Mouse (Mus musculus): ENCODE measurements at regions not wholly inside any gene's neighbourhood (a gene's known extent, or its start where the extent isn't known, plus 50 kb on each side); places are given as distances from the start of the nearest gene placed in this dataset.

GRCm38 (mm10) chr2:75209790-75210583 lies 384.4 kb downstream of the Mtx2 start:
- in situ Hi-C loops (cut with MboI, MseI): no loop called here

DNA sequence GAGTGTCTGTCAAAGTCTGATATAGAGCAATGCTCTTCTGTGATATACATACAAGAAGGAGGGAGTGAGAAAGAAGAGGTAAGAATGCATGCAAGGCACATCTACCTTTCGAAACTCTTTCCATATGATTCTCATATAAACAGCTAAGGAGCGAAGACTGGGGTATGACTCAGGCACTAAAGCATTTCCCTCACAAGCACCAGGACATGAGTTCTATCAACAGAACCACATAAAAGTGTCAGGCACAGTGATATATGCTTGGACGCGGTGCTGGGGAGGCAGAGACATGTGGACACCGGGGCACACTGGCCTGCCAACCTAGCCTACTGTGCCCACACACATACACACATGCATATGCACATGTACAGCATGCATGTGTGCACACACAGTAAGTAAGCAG lies 391.3 kb downstream of the Mtx2 start:
- in situ Hi-C loops (cut with MboI, MseI): no loop called here

DNA sequence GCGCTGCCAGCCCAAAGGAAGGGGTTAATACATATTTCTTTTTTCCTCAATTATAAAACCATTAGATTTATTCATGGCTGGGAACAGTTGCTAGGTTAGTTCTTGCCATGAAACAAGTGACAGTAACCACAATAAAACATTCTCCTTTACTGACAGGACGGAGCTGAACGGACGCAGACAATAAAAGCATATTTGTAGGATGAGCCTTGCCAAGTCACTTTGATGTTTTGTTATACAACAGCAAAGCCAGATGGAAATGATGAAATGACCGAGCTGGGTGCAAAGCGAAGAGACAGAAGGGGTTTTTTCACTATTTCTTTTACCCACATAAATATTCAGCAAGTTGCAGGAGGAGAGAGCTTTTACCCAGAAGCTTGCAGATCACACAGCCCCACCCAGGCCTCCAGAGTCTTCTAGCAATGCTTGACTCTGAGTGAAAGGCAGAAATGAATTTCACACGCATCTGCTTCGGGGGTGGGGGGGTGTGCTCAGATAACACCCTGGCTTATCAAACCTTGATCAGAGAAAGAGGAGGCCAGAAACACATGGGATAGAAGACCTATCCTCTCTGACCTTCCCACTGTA lies 395.3 kb downstream of the Mtx2 start:
- in situ Hi-C loops (cut with MboI, MseI): loop anchor here (5.0 kb wide), 1 partner anchor 36 kb away; no protein-coding TSS in a partner anchor

DNA sequence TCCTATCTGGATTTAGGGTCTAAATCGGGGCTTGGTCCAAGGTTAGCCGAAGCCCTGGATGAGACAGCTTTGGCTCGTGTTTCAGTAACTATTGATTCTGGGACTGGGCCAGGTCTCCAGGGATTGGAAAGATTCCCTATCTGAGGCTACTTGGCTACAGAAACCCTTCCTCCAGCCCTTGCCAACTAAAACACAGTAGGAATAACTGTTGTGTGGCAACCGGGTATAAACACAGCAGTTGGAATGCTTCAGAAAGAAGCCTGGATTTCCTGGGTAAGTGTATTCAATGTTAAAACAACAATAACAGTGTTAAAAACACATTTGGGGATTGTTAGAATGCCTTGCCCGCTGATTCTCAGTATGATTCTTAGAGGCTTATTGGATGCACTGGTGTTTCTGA lies 398.8 kb downstream of the Mtx2 start:
- in situ Hi-C loops (cut with MboI, MseI): loop anchor here (5.0 kb wide), 1 partner anchor 33 kb away; no protein-coding TSS in a partner anchor

DNA sequence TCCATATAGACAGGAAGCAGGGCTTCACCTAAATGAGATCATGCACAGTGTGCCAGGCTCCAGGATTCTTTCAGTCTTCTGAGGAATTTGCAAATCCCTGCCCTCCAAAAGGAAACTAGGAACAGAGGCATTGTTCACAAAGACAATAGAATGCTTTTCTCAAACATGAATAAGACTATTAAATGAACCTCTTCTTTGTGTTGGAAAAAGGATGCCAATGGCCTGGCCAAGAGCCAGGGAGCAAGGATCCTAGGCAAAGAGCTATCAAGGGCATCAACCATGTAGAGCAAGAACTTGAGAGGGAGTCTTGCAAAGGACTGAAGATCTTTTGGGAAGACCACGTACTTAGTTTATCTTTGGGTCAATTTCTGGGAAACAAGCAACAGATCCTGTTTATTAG lies 415.4 kb downstream of the Mtx2 start:
- in situ Hi-C loops (cut with MboI, MseI): loop anchor here (5.0 kb wide), 1 partner anchor 86 kb away; no protein-coding TSS in a partner anchor

DNA sequence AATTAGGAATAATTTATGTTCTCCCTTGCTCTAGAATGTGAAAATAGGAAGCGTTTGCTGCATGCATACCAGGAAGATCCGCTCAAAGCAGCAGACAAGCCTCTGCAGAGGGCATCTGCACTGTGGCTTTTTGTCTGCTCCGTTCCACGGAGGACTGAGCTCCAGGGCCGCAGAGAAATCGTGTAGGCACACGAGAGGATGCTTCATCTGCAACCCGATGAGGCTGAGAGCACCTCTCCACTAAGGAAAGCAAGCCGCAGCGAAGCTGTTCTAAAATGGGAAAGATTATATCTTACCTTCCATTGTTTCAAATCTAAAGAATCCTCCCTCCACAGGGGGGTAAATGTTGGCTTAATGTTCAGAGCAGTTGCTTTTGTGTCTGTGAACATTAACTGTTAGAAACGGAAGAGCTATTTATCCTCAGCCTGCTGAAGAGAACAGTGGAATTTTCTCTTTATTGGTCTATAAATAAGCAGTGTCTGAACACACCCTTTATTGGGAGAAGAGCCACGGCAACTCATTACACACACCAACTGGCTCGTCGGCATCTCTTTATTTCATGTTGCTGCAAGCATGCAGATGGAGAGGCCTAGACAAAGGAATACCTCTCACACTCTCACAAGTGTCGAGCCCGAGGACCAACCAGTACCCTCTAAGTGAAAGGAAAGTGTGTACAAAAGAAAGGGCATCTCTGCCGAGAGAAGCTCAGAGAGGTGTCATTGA lies 414.6 kb upstream of the Hnrnpa3 start:
- in situ Hi-C loops (cut with MboI, MseI): loop anchor here (5.0 kb wide), 1 partner anchor 83 kb away; no protein-coding TSS in a partner anchor

DNA sequence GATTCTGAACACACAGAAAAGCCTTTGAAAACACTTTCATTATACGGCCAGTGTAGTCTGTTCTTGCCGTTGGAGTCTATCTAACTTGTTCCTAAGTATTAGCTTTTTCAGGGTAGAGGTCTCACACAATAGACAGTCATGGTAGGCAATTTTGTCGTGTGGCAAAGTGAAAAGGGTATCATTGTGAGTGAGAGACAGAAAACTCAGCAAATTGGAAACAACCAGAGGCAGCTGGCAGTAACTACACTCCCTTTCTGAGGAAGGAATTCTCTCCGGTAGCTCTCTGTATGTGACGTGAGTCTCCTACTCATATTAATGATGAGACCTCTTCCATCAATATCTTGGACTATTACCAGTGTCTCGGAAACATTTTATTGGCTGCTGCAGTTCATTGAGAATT lies 413.8 kb upstream of the Hnrnpa3 start:
- in situ Hi-C loops (cut with MboI, MseI): no loop called here

GRCm38 (mm10) chr2:75245662-75246061 lies 413.4 kb upstream of the Hnrnpa3 start:
- in situ Hi-C loops (cut with MboI, MseI): no loop called here

DNA sequence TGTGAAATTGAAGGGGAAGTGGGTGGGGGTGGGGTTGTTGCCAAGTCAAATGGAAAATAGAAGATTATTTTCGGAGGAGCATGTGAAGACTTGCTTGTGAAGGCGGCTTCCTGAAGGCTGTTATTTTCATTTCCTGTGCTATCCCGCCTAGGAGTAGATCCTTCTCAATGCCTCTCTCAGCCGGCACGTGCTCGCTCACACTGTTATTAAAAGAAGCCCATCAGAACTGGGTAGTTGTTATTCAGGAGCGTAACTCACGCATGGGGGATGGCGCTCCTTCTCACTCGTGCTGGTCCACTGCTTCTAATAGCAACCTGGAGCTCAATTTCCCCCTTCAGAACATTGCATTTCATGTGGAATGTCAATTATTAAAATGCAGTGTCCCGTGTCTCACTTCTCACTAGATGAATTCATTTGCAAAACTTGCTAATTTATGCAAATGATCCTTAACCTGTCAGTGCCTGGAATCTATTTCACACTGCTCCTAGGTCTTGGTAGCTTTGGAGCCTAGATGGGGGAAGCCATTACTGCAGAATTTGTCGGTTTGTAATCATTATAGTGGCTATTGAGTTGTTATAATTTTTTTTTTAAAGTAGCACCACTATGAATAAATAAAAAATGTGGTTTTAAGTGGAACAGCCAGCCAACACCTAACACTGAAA lies 412.8 kb upstream of the Hnrnpa3 start:
- in situ Hi-C loops (cut with MboI, MseI): no loop called here

GRCm38 (mm10) chr2:75248251-75248650 lies 410.8 kb upstream of the Hnrnpa3 start:
- in situ Hi-C loops (cut with MboI, MseI): no loop called here

- in situ Hi-C loops (cut with MboI, MseI): no loop called here
These were observed 408.6 kb upstream of the Hnrnpa3 start for GRCm38 (mm10) chr2:75250507-75250906.

- in situ Hi-C loops (cut with MboI, MseI): no loop called here
These were observed 406.2 kb upstream of the Hnrnpa3 start for GRCm38 (mm10) chr2:75252829-75253228.

DNA sequence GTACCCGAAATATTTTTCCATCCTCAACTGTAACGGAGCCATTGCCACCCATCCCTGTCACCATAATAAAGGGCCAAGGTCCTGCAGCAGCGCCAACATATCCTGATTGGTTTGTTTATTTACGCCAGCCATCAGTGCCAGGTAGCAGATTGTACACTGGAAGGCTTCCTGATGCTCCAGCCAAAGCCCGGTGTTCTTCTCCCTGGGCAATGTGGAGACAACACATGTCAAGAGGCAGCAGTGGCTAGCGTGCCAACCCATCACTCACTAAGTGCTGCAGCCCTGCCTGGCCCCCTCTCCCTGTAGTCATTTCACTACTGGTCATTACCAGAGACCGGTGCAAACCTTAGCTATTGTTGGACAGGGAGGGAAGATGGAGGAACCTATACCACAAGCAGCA lies 393.8 kb upstream of the Hnrnpa3 start:
- in situ Hi-C loops (cut with MboI, MseI): loop anchor here (10.0 kb wide), 1 partner anchor 610 kb away; no protein-coding TSS in a partner anchor

GRCm38 (mm10) chr2:75265739-75266699 lies 393.0 kb upstream of the Hnrnpa3 start:
- in situ Hi-C loops (cut with MboI, MseI): loop anchor here (10.0 kb wide), 1 partner anchor 609 kb away; no protein-coding TSS in a partner anchor

- in situ Hi-C loops (cut with MboI, MseI): loop anchor here (10.0 kb wide), 1 partner anchor 607 kb away; no protein-coding TSS in a partner anchor
These were observed 391.1 kb upstream of the Hnrnpa3 start for GRCm38 (mm10) chr2:75267949-75268348.

- in situ Hi-C loops (cut with MboI, MseI): loop anchor here (10.0 kb wide), 1 partner anchor 605 kb away; no protein-coding TSS in a partner anchor
These were observed 389.6 kb upstream of the Hnrnpa3 start for GRCm38 (mm10) chr2:75269446-75269845.

DNA sequence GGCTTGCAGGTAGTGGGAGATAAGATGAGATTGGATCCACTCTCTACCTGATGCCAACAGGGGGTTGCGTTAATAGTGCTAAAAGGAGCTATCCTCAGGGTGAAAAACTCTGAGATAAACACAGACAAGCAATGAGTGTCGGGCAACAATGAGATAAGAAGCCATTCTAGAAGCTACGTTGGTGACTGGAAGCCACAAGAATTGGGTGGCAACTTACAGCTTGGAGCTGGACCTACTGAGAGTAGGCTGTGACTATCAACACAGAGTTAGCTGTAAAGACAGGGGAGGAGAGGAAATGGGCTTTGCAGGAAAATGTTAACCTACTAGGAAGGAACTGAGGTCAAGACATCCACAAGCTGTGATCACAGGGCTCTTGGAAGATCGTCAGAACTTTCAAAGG lies 388.9 kb upstream of the Hnrnpa3 start:
- in situ Hi-C loops (cut with MboI, MseI): no loop called here

DNA sequence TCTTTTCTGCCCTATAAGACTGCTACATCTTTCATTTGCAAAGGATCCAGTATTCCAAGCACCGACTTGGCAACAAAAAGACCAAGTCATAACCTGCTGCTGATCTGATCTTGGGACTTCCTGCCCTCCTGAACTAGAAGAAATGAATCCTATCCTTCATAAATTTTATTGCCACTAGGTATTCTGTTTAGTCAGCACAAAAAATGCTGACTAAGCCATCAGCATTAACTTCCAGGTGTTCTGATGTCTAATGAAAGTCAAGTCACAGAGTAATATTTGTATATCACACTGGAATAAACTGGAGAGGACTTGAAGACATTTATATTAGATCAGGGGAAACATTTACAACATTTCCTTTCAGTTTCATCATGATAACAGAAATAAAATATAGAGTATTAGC lies 371.2 kb upstream of the Hnrnpa3 start:
- in situ Hi-C loops (cut with MboI, MseI): loop anchor here (10.0 kb wide), 1 partner anchor 1397 kb away; no protein-coding TSS in a partner anchor

DNA sequence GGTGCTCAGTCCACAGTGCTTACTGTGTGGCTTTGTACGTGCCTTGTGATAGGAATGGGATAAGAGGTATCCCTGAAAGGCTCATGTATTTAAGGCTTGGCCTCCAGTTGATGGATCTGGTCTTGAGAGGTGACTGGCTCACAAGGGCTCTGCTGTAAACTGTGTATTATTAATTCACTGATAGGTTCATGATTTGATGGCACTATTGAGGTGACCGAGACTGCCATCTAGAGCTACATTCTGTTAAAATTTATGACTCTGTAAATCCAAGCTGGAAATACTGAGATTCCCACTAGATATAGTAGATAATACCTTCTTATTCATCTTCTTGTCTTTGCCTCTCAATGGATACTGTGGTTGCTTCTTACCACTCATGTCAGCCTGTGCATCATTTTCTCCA lies 367.4 kb upstream of the Hnrnpa3 start:
- in situ Hi-C loops (cut with MboI, MseI): loop anchor here (10.0 kb wide), 1 partner anchor 227 kb away; no protein-coding TSS in a partner anchor

- in situ Hi-C loops (cut with MboI, MseI): loop anchor here (10.0 kb wide), 2 partner anchors 152 to 582 kb away; partner anchors contain the start of gene Gm28230
These were observed 352.2 kb upstream of the Hnrnpa3 start for GRCm38 (mm10) chr2:75306821-75307220.

Measured in T-helper 1 cell (primary cell).